Mouse (Mus musculus): ENCODE data around the gene Urah.

Gene Urah

GRCm38 (mm10) chr7:140874224-140874623, 39.4 kb downstream of the Urah start:
- no peak for DNase-seq (ENCODE audit: low spot score in 2 of 2)

DNA sequence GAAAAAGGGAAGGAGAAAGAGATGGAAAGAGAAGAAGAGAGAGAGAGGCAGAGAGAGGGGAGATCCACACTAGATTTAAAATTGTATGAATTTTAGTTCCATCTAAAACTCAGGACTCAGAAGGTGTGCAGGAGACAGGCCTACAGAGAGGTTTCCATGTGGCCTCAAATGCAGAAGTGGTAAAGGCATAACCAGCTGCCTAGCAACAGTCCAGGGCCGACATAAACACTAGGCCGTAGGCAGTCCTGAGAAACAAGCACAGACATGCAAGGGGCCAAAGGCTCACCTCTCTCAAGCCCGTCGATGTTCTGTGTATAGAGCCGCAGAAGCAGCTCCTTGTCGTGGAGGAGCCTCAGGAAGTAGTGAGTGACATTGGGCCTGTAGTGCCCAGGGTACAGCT, 42.5 kb downstream of the Urah start:
- DNase-seq (ENCODE audit: low spot score in 2 of 2): no peak

GRCm38 (mm10) chr7:140879355-140879754, 44.5 kb downstream of the Urah start:
- DNase-seq (ENCODE audit: low spot score in 2 of 2): no peak

- no peak for DNase-seq (ENCODE audit: low spot score in 2 of 2)
These were observed 45.6 kb downstream of the Urah start for GRCm38 (mm10) chr7:140880419-140880818.

- no peak for DNase-seq (ENCODE audit: low spot score in 2 of 2)
These were observed 46.2 kb downstream of the Urah start for GRCm38 (mm10) chr7:140880865-140881515.

- DNase-seq (ENCODE audit: low spot score in 2 of 2): peak; percentile 80 to 94
These were observed 47.1 kb downstream of the Urah start, which contains the start of the genes Psmd13 and Sirt3 for GRCm38 (mm10) chr7:140881696-140882468. Psmd13 (plus strand) TSS chr7:140881968. Sirt3 (minus strand) TSS chr7:140882309.

- no peak for DNase-seq (ENCODE audit: low spot score in 2 of 2)
These were observed 47.6 kb downstream of the Urah start for GRCm38 (mm10) chr7:140882469-140882803.
